Mouse (Mus musculus): ENCODE measurements around the gene Ezh1. TPM values are rescaled to one million over a fixed set of nuclear protein-coding genes. Genes with fewer than 3 reads are reported as not detected.

Ezh1 gene
- polyA plus RNA-seq, 1 experiment: 4.5 TPM

- Histone ChIP-seq H3K79me3 (ENCODE audit: low read depth) (no peaks in the 10 kb centered on the region), H3K4me3 (ENCODE audit: insufficient read depth, poor library complexity, severe bottlenecking) (no peak overlapping the region), H3K79me2 (ENCODE audit: control insufficient read depth, insufficient read depth) (no peaks in the 10 kb centered on the region), H3K36me3 (ENCODE audit: control insufficient read depth, insufficient read depth) (no peaks in the 10 kb centered on the region), H3K27me3 (ENCODE audit: control insufficient read depth, insufficient read depth, insufficient read length) (no peaks in the 10 kb centered on the region), H3ac (ENCODE audit: control insufficient read depth, insufficient read length, low read depth) (no peak overlapping the region)
- TF ChIP-seq MYOG (IDR thresholded peaks at IDR 0.05; ENCODE audit: control insufficient read depth, extremely low read depth, insufficient read length): no peak
- TF ChIP-seq FOSL1 (IDR thresholded peaks at IDR 0.05; ENCODE audit: insufficient read depth, low read length, poor library complexity, severe bottlenecking): no peak
- no peak for TF ChIP-seq USF1 (IDR thresholded peaks at IDR 0.05; ENCODE audit: low read depth)
- no peak for TF ChIP-seq MAX (IDR thresholded peaks at IDR 0.05)
- TF ChIP-seq CEBPB (IDR thresholded peaks at IDR 0.05; ENCODE audit: low read depth): no peak
- no peak for TF ChIP-seq CTCF (IDR thresholded peaks at IDR 0.05; ENCODE audit: control insufficient read depth, insufficient read depth, insufficient read length)
- TF ChIP-seq MYOD1 (IDR thresholded peaks at IDR 0.05; ENCODE audit: control insufficient read depth, insufficient read length, low read depth): no peak
Observed at GRCm38 (mm10) chr11:101152825-101153224, 73.4 kb downstream of the Ezh1 start.

GRCm38 (mm10) chr11:101151063-101151462 lies 75.2 kb downstream of the Ezh1 start:
- Histone ChIP-seq H3K36me3 (ENCODE audit: control insufficient read depth, insufficient read depth) (no peaks in the 10 kb centered on the region), H3K27me3 (ENCODE audit: control insufficient read depth, insufficient read depth, insufficient read length) (no peaks in the 10 kb centered on the region), H3ac (ENCODE audit: control insufficient read depth, insufficient read length, low read depth) (no peak overlapping the region), H3K79me3 (ENCODE audit: low read depth) (no peaks in the 10 kb centered on the region), H3K4me3 (ENCODE audit: insufficient read depth, poor library complexity, severe bottlenecking) (no peak overlapping the region), H3K79me2 (ENCODE audit: control insufficient read depth, insufficient read depth) (no peaks in the 10 kb centered on the region)
- TF ChIP-seq MAX (IDR thresholded peaks at IDR 0.05) (no peak), CTCF (IDR thresholded peaks at IDR 0.05; ENCODE audit: control insufficient read depth, insufficient read depth, insufficient read length) (no peak), FOSL1 (IDR thresholded peaks at IDR 0.05; ENCODE audit: insufficient read depth, low read length, poor library complexity, severe bottlenecking) (no peak), MYOG (IDR thresholded peaks at IDR 0.05; ENCODE audit: control insufficient read depth, extremely low read depth, insufficient read length) (no peak)

GRCm38 (mm10) chr11:101149178-101150105 lies 76.8 kb downstream of the Ezh1 start:
- no peak for TF ChIP-seq USF1 (IDR thresholded peaks at IDR 0.05; ENCODE audit: low read depth)
- TF ChIP-seq FOSL1 (IDR thresholded peaks at IDR 0.05; ENCODE audit: insufficient read depth, low read length, poor library complexity, severe bottlenecking): no peak
- no peak for TF ChIP-seq MYOD1 (IDR thresholded peaks at IDR 0.05; ENCODE audit: control insufficient read depth, insufficient read length, low read depth)
- no peak for TF ChIP-seq CEBPB (IDR thresholded peaks at IDR 0.05; ENCODE audit: low read depth)
- no peak for TF ChIP-seq MYOG (IDR thresholded peaks at IDR 0.05; ENCODE audit: control insufficient read depth, extremely low read depth, insufficient read length)
- no peak for TF ChIP-seq MAX (IDR thresholded peaks at IDR 0.05)
- no peak for TF ChIP-seq CTCF (IDR thresholded peaks at IDR 0.05; ENCODE audit: control insufficient read depth, insufficient read depth, insufficient read length)
- no peaks in the 10 kb centered on the region for H3K36me3 ChIP-seq (ENCODE audit: control insufficient read depth, insufficient read depth)
- no peak overlapping the region for H3K4me3 ChIP-seq (ENCODE audit: insufficient read depth, poor library complexity, severe bottlenecking)
- H3ac ChIP-seq (ENCODE audit: control insufficient read depth, insufficient read length, low read depth): no peak overlapping the region
- H3K79me3 ChIP-seq (ENCODE audit: low read depth): no peaks in the 10 kb centered on the region
- H3K27me3 ChIP-seq (ENCODE audit: control insufficient read depth, insufficient read depth, insufficient read length): no peaks in the 10 kb centered on the region
- no peaks in the 10 kb centered on the region for H3K79me2 ChIP-seq (ENCODE audit: control insufficient read depth, insufficient read depth)

GRCm38 (mm10) chr11:101148751-101149150 lies 77.5 kb downstream of the Ezh1 start:
- no peaks in the 10 kb centered on the region for H3K79me3 ChIP-seq (ENCODE audit: low read depth)
- no peaks in the 10 kb centered on the region for H3K79me2 ChIP-seq (ENCODE audit: control insufficient read depth, insufficient read depth)
- no peaks in the 10 kb centered on the region for H3K27me3 ChIP-seq (ENCODE audit: control insufficient read depth, insufficient read depth, insufficient read length)
- H3K4me3 ChIP-seq (ENCODE audit: insufficient read depth, poor library complexity, severe bottlenecking): no peak overlapping the region
- TF ChIP-seq CTCF (IDR thresholded peaks at IDR 0.05; ENCODE audit: control insufficient read depth, insufficient read depth, insufficient read length) (no peak), MAX (IDR thresholded peaks at IDR 0.05) (no peak), USF1 (IDR thresholded peaks at IDR 0.05; ENCODE audit: low read depth) (no peak), MYOG (IDR thresholded peaks at IDR 0.05; ENCODE audit: control insufficient read depth, extremely low read depth, insufficient read length) (no peak), FOSL1 (IDR thresholded peaks at IDR 0.05; ENCODE audit: insufficient read depth, low read length, poor library complexity, severe bottlenecking) (no peak), MYOD1 (IDR thresholded peaks at IDR 0.05; ENCODE audit: control insufficient read depth, insufficient read length, low read depth) (no peak), CEBPB (IDR thresholded peaks at IDR 0.05; ENCODE audit: low read depth) (no peak)
- H3ac ChIP-seq (ENCODE audit: control insufficient read depth, insufficient read length, low read depth): no peak overlapping the region
- H3K36me3 ChIP-seq (ENCODE audit: control insufficient read depth, insufficient read depth): no peaks in the 10 kb centered on the region

- Histone ChIP-seq H3K27me3 (ENCODE audit: control insufficient read depth, insufficient read depth, insufficient read length) (no peaks in the 10 kb centered on the region), H3K79me2 (ENCODE audit: control insufficient read depth, insufficient read depth) (no peaks in the 10 kb centered on the region), H3K79me3 (ENCODE audit: low read depth) (no peaks in the 10 kb centered on the region), H3ac (ENCODE audit: control insufficient read depth, insufficient read length, low read depth) (no peak overlapping the region), H3K4me3 (ENCODE audit: insufficient read depth, poor library complexity, severe bottlenecking) (no peak overlapping the region), H3K36me3 (ENCODE audit: control insufficient read depth, insufficient read depth) (no peaks in the 10 kb centered on the region)
- TF ChIP-seq FOSL1 (IDR thresholded peaks at IDR 0.05; ENCODE audit: insufficient read depth, low read length, poor library complexity, severe bottlenecking) (no peak), MAX (IDR thresholded peaks at IDR 0.05) (no peak)
Observed at GRCm38 (mm10) chr11:101146377-101146776, 79.9 kb downstream of the Ezh1 start.

Measured in C2C12 (cell line).